Mouse (Mus musculus) CH12.LX (cell line): ENCODE measurements at regions not wholly inside any gene's neighbourhood (a gene's known extent, or its start where the extent isn't known, plus 50 kb on each side); places are given as distances from the start of the nearest gene placed in this dataset.

ENCODE experiments used
- DNase-seq: peaks from one replicate; pipeline ENCODE4 v3.0.0-alpha.2; 2013; ENCODE audit errors: extremely low read depth
- H3K27ac ChIP-seq: 2 replicates; pipeline ENCODE4 v1.5.1; 2012; ENCODE audit warnings: low read depth, mild to moderate bottlenecking, control low read depth, moderate library complexity; ENCODE audit not compliant: insufficient read depth
- H3K27me3 ChIP-seq: replicated peaks from 2 replicates; pipeline ENCODE3; 2012; ENCODE audit warnings: inconsistent platforms
- H3K36me3 ChIP-seq, 2 experiments: replicated peaks in 1 of 2; 2 replicates each; pipeline versions ENCODE3 to v1.6.1; 2012; ENCODE audit warnings: inconsistent platforms in 1 of 2, low read length in 1 of 2, mild to moderate bottlenecking in 1 of 2, mixed read lengths in 1 of 2, moderate library complexity in 1 of 2; ENCODE audit not compliant: control insufficient read depth in 1 of 2, insufficient read depth in 1 of 2
- H3K4me1 ChIP-seq, 2 experiments: 2 replicates each; pipeline ENCODE4 v1.6.1; 2012; ENCODE audit warnings: inconsistent platforms in 1 of 2, moderate library complexity in 1 of 2; ENCODE audit not compliant: insufficient read depth in 2 of 2, control insufficient read depth in 1 of 2
- H3K4me2 ChIP-seq: 2 replicates; pipeline ENCODE4 v1.6.1; 2012; ENCODE audit warnings: low read depth, mild to moderate bottlenecking, control low read depth; ENCODE audit not compliant: poor library complexity, insufficient read depth, severe bottlenecking
- H3K4me3 ChIP-seq, 3 experiments: fragments of 150-350 bp in 1 of 3; sonication (generic) in 1 of 3; replicated peaks in 1 of 3; 2 replicates each; pipeline versions ENCODE3 to v1.5.1; 2011 to 2012; ENCODE audit warnings: low read depth in 2 of 3, low read length in 2 of 3, mild to moderate bottlenecking in 2 of 3, moderate library complexity in 2 of 3, control low read depth in 1 of 3, improper control_type of control experiment in 1 of 3, inconsistent platforms in 1 of 3, mixed read lengths in 1 of 3; ENCODE audit not compliant: poor library complexity in 1 of 3
- H3K79me2 ChIP-seq: replicated peaks from 2 replicates; pipeline ENCODE4 v1.6.1; 2012; ENCODE audit warnings: mild to moderate bottlenecking, moderate library complexity; ENCODE audit not compliant: control insufficient read depth, poor library complexity, insufficient read depth, severe bottlenecking; ENCODE audit errors: extremely low read depth
- H3K9ac ChIP-seq: 2 replicates; pipeline ENCODE4 v1.6.1; 2012; ENCODE audit warnings: low read depth, mild to moderate bottlenecking, control low read depth, moderate library complexity; ENCODE audit not compliant: insufficient read depth
- H3K9me3 ChIP-seq: replicated peaks from 2 replicates; pipeline ENCODE3; 2012; ENCODE audit warnings: low read length, inconsistent platforms, mixed read lengths
- ETS1 ChIP-seq: conservative IDR thresholded peaks from 2 replicates; pipeline ENCODE4 v1.6.1; 2012; ENCODE audit warnings: low read depth, mild to moderate bottlenecking, inconsistent platforms, low read length, improper control_type of control experiment, moderate library complexity
- GABPA ChIP-seq: IDR thresholded peaks from 2 replicates; pipeline ENCODE4 v1.6.1; 2012; ENCODE audit warnings: low read depth, low read length, improper control_type of control experiment, inconsistent platforms; ENCODE audit not compliant: insufficient replicate concordance
- JUN ChIP-seq: IDR thresholded peaks from 2 replicates; pipeline ENCODE4 v1.6.1; 2011; ENCODE audit warnings: low read depth, mild to moderate bottlenecking, low read length, improper control_type of control experiment, moderate library complexity; ENCODE audit not compliant: insufficient read depth
- JUND ChIP-seq: conservative IDR thresholded peaks from 2 replicates; pipeline ENCODE4 v1.6.1; 2011; ENCODE audit warnings: low read depth, low read length, improper control_type of control experiment
- MAFK ChIP-seq: IDR thresholded peaks from 2 replicates; pipeline ENCODE4 v1.6.1; 2011; ENCODE audit warnings: low read length, improper control_type of control experiment; ENCODE audit not compliant: insufficient replicate concordance
- MXI1 ChIP-seq: IDR thresholded peaks from 2 replicates; pipeline ENCODE4 v1.6.1; 2011; ENCODE audit warnings: mild to moderate bottlenecking, low read depth, low read length, improper control_type of control experiment
- MYC ChIP-seq: IDR thresholded peaks from 2 replicates; pipeline ENCODE4 v1.6.1; 2011; ENCODE audit warnings: low read depth, mild to moderate bottlenecking, improper control_type of control experiment, low read length
- NELFE ChIP-seq: IDR thresholded peaks from 2 replicates; pipeline ENCODE4 v1.6.1; 2011; ENCODE audit warnings: low read depth, low read length, improper control_type of control experiment
- PAX5 ChIP-seq: IDR thresholded peaks from 2 replicates; pipeline ENCODE4 v1.6.1; 2012; ENCODE audit warnings: low read length, inconsistent platforms, mixed read lengths
- RCOR1 ChIP-seq: conservative IDR thresholded peaks from 2 replicates; pipeline ENCODE4 v1.6.1; 2012; ENCODE audit warnings: low read depth, mild to moderate bottlenecking, inconsistent platforms, low read length, improper control_type of control experiment
- SMC3 ChIP-seq: IDR thresholded peaks from 2 replicates; pipeline ENCODE4 v1.6.1; 2011; ENCODE audit warnings: low read depth, low read length, improper control_type of control experiment
- TBP ChIP-seq: conservative IDR thresholded peaks from 2 replicates; pipeline ENCODE4 v1.6.1; 2011; ENCODE audit warnings: low read depth, low read length, improper control_type of control experiment
- USF1 ChIP-seq: IDR thresholded peaks from 2 replicates; pipeline ENCODE4 v1.6.1; 2014; ENCODE audit warnings: low read depth, mild to moderate bottlenecking, inconsistent platforms, low read length, improper control_type of control experiment
- ZKSCAN1 ChIP-seq: IDR thresholded peaks from 2 replicates; pipeline ENCODE4 v1.6.1; 2012; ENCODE audit warnings: low read depth, inconsistent platforms, low read length, improper control_type of control experiment, borderline replicate concordance
- ZNF384 ChIP-seq: IDR thresholded peaks from 2 replicates; pipeline ENCODE4 v1.6.1; 2012; ENCODE audit warnings: low read depth, low read length, improper control_type of control experiment, inconsistent platforms
- dilution Hi-C: fragments of 300-500 bp; cut with MboI; formaldehyde crosslinking; loops from 2 replicates; pipeline ENCODE4 v1.14.3; 2020; ENCODE audit warnings: low sequenced_read_pairs; ENCODE audit not compliant: extremely low pct_unique_long_range_greater_than_20kb, extremely low pct_ligation_motif_present
- in situ Hi-C: fragments of 300-500 bp; cut with MboI; formaldehyde crosslinking; loops from 3 replicates; pipeline ENCODE4 v1.14.3; 2019; ENCODE audit warnings: low sequenced_read_pairs, low pct_ligation_motif_present, low pct_unique_long_range_greater_than_20kb, mixed read lengths

- in situ Hi-C loops, result no loop called here
Observed at GRCm38 (mm10) chr12:5601084-5601654, 225.7 kb upstream of the Klhl29 start.

GRCm38 (mm10) chr12:5599426-5599825, 223.9 kb upstream of the Klhl29 start:
- TF ChIP-seq TBP (no peak), ETS1 (no peak), ZKSCAN1 (no peak)
- Histone ChIP-seq H3K27ac (no peak overlapping the region), H3K27me3 (no peaks in the 10 kb centered on the region), H3K4me1 (peaks cover 0 to 8% of the 10 kb centered on the region in 2 experiments; a peak in 2 of 4 replicates), H3K36me3 (no peaks in the 10 kb centered on the region), H3K9ac (no peak overlapping the region), H3K79me2 (no peaks in the 10 kb centered on the region), H3K4me3 (no peak overlapping the region), H3K9me3 (no peaks in the 10 kb centered on the region), H3K4me2 (no peak overlapping the region)
- no peak for DNase-seq
- dilution Hi-C loops (no loop called here), in situ Hi-C loops (no loop called here)

More at GRCm38 (mm10) chr12:5601084-5601654, 225.7 kb upstream of the Klhl29 start:
- dilution Hi-C loops, result no loop called here
- H3K9ac ChIP-seq, result no peak overlapping the region
- H3K27me3 ChIP-seq, result no peaks in the 10 kb centered on the region
- no peak overlapping the region for H3K27ac ChIP-seq
- TF ChIP-seq RCOR1 (no peak), GABPA (no peak), ZKSCAN1 (no peak), JUN (no peak), MAFK (no peak), MYC (no peak), JUND (no peak), USF1 (no peak), ETS1 (no peak)
- no peak for DNase-seq
- no peaks in the 10 kb centered on the region for H3K4me1 ChIP-seq
- no peaks in the 10 kb centered on the region for H3K9me3 ChIP-seq
- H3K36me3 ChIP-seq, result no peaks in the 10 kb centered on the region
- H3K4me2 ChIP-seq, result no peak overlapping the region
- H3K79me2 ChIP-seq, result no peaks in the 10 kb centered on the region
- H3K4me3 ChIP-seq, result no peak overlapping the region

- Histone ChIP-seq H3K9me3 (no peaks in the 10 kb centered on the region), H3K27ac (no peak overlapping the region), H3K79me2 (no peaks in the 10 kb centered on the region), H3K9ac (no peak overlapping the region), H3K36me3 (no peaks in the 10 kb centered on the region), H3K4me1 (peaks cover 0 to 8% of the 10 kb centered on the region in 2 experiments; a peak in 2 of 4 replicates), H3K4me2 (no peak overlapping the region), H3K27me3 (no peaks in the 10 kb centered on the region), H3K4me3 (no peak overlapping the region)
- TF ChIP-seq JUN (no peak), MXI1 (no peak), PAX5 (no peak), JUND (no peak), SMC3 (no peak), NELFE (no peak), ZNF384 (no peak), MAFK (no peak)
- DNase-seq, result no peak
- dilution Hi-C loops, result no loop called here
- in situ Hi-C loops, result no loop called here
Observed at GRCm38 (mm10) chr12:5598961-5599360, 223.5 kb upstream of the Klhl29 start.
